Mouse (Mus musculus) MEL (cell line): Measurements from ENCODE around the gene Gm5565. TPM values are rescaled to one million over a fixed set of nuclear protein-coding genes. Genes with fewer than 3 reads are reported as not detected.

Source experiments
- DNase-seq: peaks from one replicate; pipeline ENCODE4 v3.0.0; 2011; ENCODE audit warnings: low read depth, low spot score
- H3K27ac ChIP-seq: 2 replicates; pipeline ENCODE4 v1.5.1; 2012; ENCODE audit warnings: low read depth, mild to moderate bottlenecking, control low read depth, low read length, moderate library complexity; ENCODE audit not compliant: control insufficient read depth
- H3K27me3 ChIP-seq, 2 experiments: fragments of 150-350 bp in 1 of 2; sonication (generic) in 1 of 2; 2 replicates each; pipeline ENCODE4 v1.6.1; 2012; ENCODE audit warnings: low read length in 2 of 2, mild to moderate bottlenecking in 2 of 2, improper control_type of control experiment in 1 of 2, moderate library complexity in 1 of 2; ENCODE audit not compliant: insufficient read depth in 2 of 2, control insufficient read depth in 1 of 2
- H3K36me3 ChIP-seq, 2 experiments: 2 replicates each; pipeline ENCODE4 v1.6.1; 2012 to 2014; ENCODE audit warnings: low read length in 2 of 2, improper control_type of control experiment in 1 of 2, inconsistent platforms in 1 of 2, mild to moderate bottlenecking in 1 of 2; ENCODE audit not compliant: insufficient read depth in 2 of 2, control insufficient read depth in 1 of 2
- H3K4me1 ChIP-seq, 2 experiments: fragments of 150-350 bp in 1 of 2; sonication (generic) in 1 of 2; 2 replicates each; pipeline ENCODE4 v1.6.1; 2012; ENCODE audit warnings: low read length in 2 of 2, improper control_type of control experiment in 1 of 2, mild to moderate bottlenecking in 1 of 2; ENCODE audit not compliant: insufficient read depth in 2 of 2, control insufficient read depth in 1 of 2
- H3K4me3 ChIP-seq, 2 experiments: fragments of 150-350 bp in 1 of 2; sonication (generic) in 1 of 2; 2 replicates each; pipeline ENCODE4 v1.5.1; 2012; ENCODE audit warnings: low read depth in 2 of 2, low read length in 2 of 2, mild to moderate bottlenecking in 2 of 2, moderate library complexity in 2 of 2, control low read depth in 1 of 2, improper control_type of control experiment in 1 of 2; ENCODE audit not compliant: control insufficient read depth in 1 of 2, insufficient read depth in 1 of 2
- H3K79me2 ChIP-seq: 2 replicates; pipeline ENCODE4 v1.6.1; 2012; ENCODE audit warnings: mild to moderate bottlenecking, low read length, moderate library complexity; ENCODE audit not compliant: control insufficient read depth, poor library complexity, insufficient read depth
- H3K9ac ChIP-seq: 2 replicates; pipeline ENCODE4 v1.6.1; 2012; ENCODE audit warnings: low read depth, mild to moderate bottlenecking, control low read depth, low read length, moderate library complexity; ENCODE audit not compliant: control insufficient read depth, poor library complexity, severe bottlenecking
- H3K9me3 ChIP-seq: fragments of 150-350 bp; sonication (generic); replicated peaks from 2 replicates; pipeline ENCODE4 v1.6.1; 2012; ENCODE audit warnings: mild to moderate bottlenecking, low read length, improper control_type of control experiment, moderate library complexity; ENCODE audit not compliant: insufficient read depth
- BHLHE40 ChIP-seq: IDR thresholded peaks from 2 replicates; pipeline ENCODE4 v1.6.1; 2012; ENCODE audit warnings: low read depth, mild to moderate bottlenecking, inconsistent platforms, low read length, improper control_type of control experiment, borderline replicate concordance
- CTCF ChIP-seq, 3 experiments: IDR thresholded peaks in 2 of 3; conservative IDR thresholded peaks in 1 of 3; 2 replicates each; pipeline ENCODE4 v1.5.1; 2011 to 2012; ENCODE audit warnings: low read length in 3 of 3, low read depth in 2 of 3, mild to moderate bottlenecking in 2 of 3, improper control_type of control experiment in 1 of 3, inconsistent platforms in 1 of 3, mixed read lengths in 1 of 3, moderate library complexity in 1 of 3; ENCODE audit not compliant: control insufficient read depth in 1 of 3, insufficient read depth in 1 of 3, poor library complexity in 1 of 3, severe bottlenecking in 1 of 3
- ELF1 ChIP-seq: IDR thresholded peaks from 2 replicates; pipeline ENCODE4 v1.6.1; 2014; ENCODE audit warnings: low read depth, mild to moderate bottlenecking, inconsistent platforms, low read length, improper control_type of control experiment, moderate library complexity
- ETS1 ChIP-seq: IDR thresholded peaks from 2 replicates; pipeline ENCODE4 v1.6.1; 2012; ENCODE audit warnings: low read depth, mild to moderate bottlenecking, inconsistent platforms, low read length, improper control_type of control experiment, moderate library complexity
- MAFK ChIP-seq: IDR thresholded peaks from 2 replicates; pipeline ENCODE4 v1.6.1; 2011; ENCODE audit warnings: low read depth, mild to moderate bottlenecking, low read length, improper control_type of control experiment, borderline replicate concordance
- MXI1 ChIP-seq: IDR thresholded peaks from 2 replicates; pipeline ENCODE4 v1.6.1; 2011; ENCODE audit warnings: mild to moderate bottlenecking, low read depth, low read length, improper control_type of control experiment
- POLR2AphosphoS2 ChIP-seq: IDR thresholded peaks from 2 replicates; pipeline ENCODE4 v1.6.1; 2011; ENCODE audit warnings: low read length, improper control_type of control experiment
- RAD21 ChIP-seq: IDR thresholded peaks from 2 replicates; pipeline ENCODE4 v1.6.1; 2011; ENCODE audit warnings: mild to moderate bottlenecking, low read depth, low read length, improper control_type of control experiment
- RCOR1 ChIP-seq: IDR thresholded peaks from 2 replicates; pipeline ENCODE4 v1.6.1; 2012; ENCODE audit warnings: low read depth, mild to moderate bottlenecking, inconsistent platforms, low read length, improper control_type of control experiment
- SIN3A ChIP-seq: IDR thresholded peaks from 2 replicates; pipeline ENCODE4 v1.6.1; 2012; ENCODE audit warnings: low read length, improper control_type of control experiment, inconsistent platforms
- SMC3 ChIP-seq: IDR thresholded peaks from 2 replicates; pipeline ENCODE4 v1.6.1; 2011; ENCODE audit warnings: low read depth, low read length, improper control_type of control experiment
- TBP ChIP-seq: IDR thresholded peaks from 2 replicates; pipeline ENCODE4 v1.8.0; 2011; ENCODE audit warnings: low read depth, low read length, improper control_type of control experiment
- UBTF ChIP-seq: IDR thresholded peaks from 2 replicates; pipeline ENCODE4 v1.6.1; 2012; ENCODE audit warnings: low read depth, mild to moderate bottlenecking, inconsistent platforms, low read length, improper control_type of control experiment, moderate library complexity, borderline replicate concordance; ENCODE audit not compliant: insufficient read depth
- ZC3H11A ChIP-seq: IDR thresholded peaks from 2 replicates; pipeline ENCODE4 v1.6.1; 2012; ENCODE audit warnings: low read depth, mild to moderate bottlenecking, inconsistent platforms, low read length, improper control_type of control experiment
- ZMIZ1 ChIP-seq: IDR thresholded peaks from 2 replicates; pipeline ENCODE4 v1.6.1; 2012; ENCODE audit warnings: low read depth, mild to moderate bottlenecking, inconsistent platforms, low read length, improper control_type of control experiment, moderate library complexity
- ZNF384 ChIP-seq: IDR thresholded peaks from 2 replicates; pipeline ENCODE4 v1.6.1; 2012; ENCODE audit warnings: low read depth, mild to moderate bottlenecking, inconsistent platforms, low read length, improper control_type of control experiment
- polyA plus RNA-seq, 2 experiments: library from polyadenylated mRNA; stranded (reverse) in 1 of 2; unstranded in 1 of 2; fragments of >175 nt in 1 of 2; fragments of >200 nt in 1 of 2; gene quantifications; 2 replicates each; pipeline versions ENCODE4 v1.2.1 to v1.2.4; 2012; ENCODE audit warnings: low replicate concordance in 2 of 2, low read depth in 1 of 2; ENCODE audit not compliant: insufficient read length in 2 of 2, insufficient read depth in 1 of 2, missing spikeins in 1 of 2
- total RNA-seq: library from RNA; depleted of rRNA; stranded (reverse); fragments of 300-350 nt; gene quantifications from 2 replicates; pipeline ENCODE4 v1.2.3, GENCODE M21; 2012

The Gm5565 gene
- total and polyA plus RNA-seq, 3 experiments = not detected

DNA sequence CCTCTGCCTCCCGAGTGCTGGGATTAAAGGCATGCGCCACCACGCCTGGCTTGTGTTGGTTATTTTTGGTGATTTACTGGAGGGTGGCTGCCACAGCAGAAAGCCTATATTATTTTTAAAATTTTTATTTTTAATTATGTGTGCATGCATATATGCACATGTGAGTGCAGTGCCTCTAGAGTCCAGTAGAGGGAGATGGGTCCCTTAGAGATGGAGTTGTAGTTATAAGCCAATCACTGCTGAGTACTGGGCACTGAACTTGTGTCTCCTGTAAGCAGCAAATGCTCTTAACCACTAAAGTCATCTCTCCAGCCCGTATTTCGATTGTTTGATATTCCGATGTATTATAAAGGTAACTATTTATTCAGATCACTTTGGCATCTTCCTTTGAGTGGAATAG, 40.2 kb upstream of the Gm5565 start:
- H3K9ac ChIP-seq = no peak overlapping the region
- DNase-seq = peak; percentile 45
- no peaks in the 10 kb centered on the region for H3K9me3 ChIP-seq
- H3K36me3 ChIP-seq = peaks cover 0 to 6% of the 10 kb centered on the region in 2 experiments; a peak in 2 of 4 replicates
- no peak overlapping the region for H3K4me3 ChIP-seq
- no peak overlapping the region for H3K27ac ChIP-seq
- no peaks in the 10 kb centered on the region for H3K4me1 ChIP-seq
- no peaks in the 10 kb centered on the region for H3K27me3 ChIP-seq
- H3K79me2 ChIP-seq = no peaks in the 10 kb centered on the region
- TF ChIP-seq SIN3A (no peak), ZMIZ1 (no peak), MAFK (no peak), RAD21 (peak; percentile 20), SMC3 (no peak), ELF1 (no peak), BHLHE40 (no peak), ETS1 (no peak), TBP (no peak), ZC3H11A (no peak), RCOR1 (no peak), UBTF (no peak), ZNF384 (no peak), POLR2AphosphoS2 (no peak), CTCF (IDR thresholded peaks at IDR 0.05 in 2 of 3, conservative IDR thresholded peaks at IDR 0.05 in 1 of 3; ENCODE audit: control insufficient read depth in 1 of 3, insufficient read depth in 1 of 3, low read depth in 2 of 3, low read length in 3 of 3, poor library complexity in 1 of 3, severe bottlenecking in 1 of 3) (peak in 2 of 3 experiments; percentile 51 to 58; a peak in 4 of 6 replicates)

DNA sequence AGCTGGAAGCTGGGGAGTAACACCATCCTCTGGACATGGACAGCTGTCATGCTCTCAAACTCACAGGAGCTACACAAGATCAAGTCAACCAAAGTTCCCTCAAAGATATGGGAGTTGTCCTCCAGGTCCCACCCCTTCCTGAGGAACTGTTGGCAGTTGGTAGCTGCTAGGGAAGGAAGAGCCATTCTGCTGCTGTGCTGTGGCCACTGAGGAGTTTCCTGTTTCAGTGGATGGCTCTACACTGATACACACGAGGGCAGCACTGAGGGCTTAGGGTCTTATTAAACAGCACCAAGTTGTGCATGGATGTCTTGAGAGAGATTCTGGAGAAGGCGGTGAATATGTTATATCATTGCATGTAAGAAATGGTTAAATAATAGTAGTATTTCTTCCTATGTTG, 39.2 kb upstream of the Gm5565 start:
- TF ChIP-seq MXI1 (no peak), SMC3 (peak; percentile 38), CTCF (IDR thresholded peaks at IDR 0.05 in 2 of 3, conservative IDR thresholded peaks at IDR 0.05 in 1 of 3; ENCODE audit: control insufficient read depth in 1 of 3, insufficient read depth in 1 of 3, low read depth in 2 of 3, low read length in 3 of 3, poor library complexity in 1 of 3, severe bottlenecking in 1 of 3) (peak in 1 of 3 experiments; percentile 31; a peak in 2 of 6 replicates)
- TF ChIP-seq, all 39 proteins: peak for 2
- no peak overlapping the region for H3K4me3 ChIP-seq
- no peaks in the 10 kb centered on the region for H3K9me3 ChIP-seq
- H3K4me1 ChIP-seq = no peaks in the 10 kb centered on the region
- no peaks in the 10 kb centered on the region for H3K79me2 ChIP-seq
- H3K27me3 ChIP-seq = no peaks in the 10 kb centered on the region
- no peak overlapping the region for H3K9ac ChIP-seq
- no peak overlapping the region for H3K27ac ChIP-seq
- peaks cover 0 to 1% of the 10 kb centered on the region in 2 experiments; a peak in 2 of 4 replicates for H3K36me3 ChIP-seq
- peak; percentile 43 for DNase-seq
